Mouse (Mus musculus): Measurements from ENCODE around the gene Ptprj. TPM values are rescaled to one million over a fixed set of nuclear protein-coding genes. Genes with fewer than 3 reads are reported as not detected.
A peak's percentile ranks its signal among the peaks of the same experiment; 100 is the strongest.
"Not testable (repeated sequence)": the region's sequence is repeated elsewhere in the genome, so short reads cannot be mapped to it uniquely, and the experiment has no call there.

Gene Ptprj
- polyA plus RNA-seq, 1 experiment from 2014 or later = 2.8 TPM

DNA sequence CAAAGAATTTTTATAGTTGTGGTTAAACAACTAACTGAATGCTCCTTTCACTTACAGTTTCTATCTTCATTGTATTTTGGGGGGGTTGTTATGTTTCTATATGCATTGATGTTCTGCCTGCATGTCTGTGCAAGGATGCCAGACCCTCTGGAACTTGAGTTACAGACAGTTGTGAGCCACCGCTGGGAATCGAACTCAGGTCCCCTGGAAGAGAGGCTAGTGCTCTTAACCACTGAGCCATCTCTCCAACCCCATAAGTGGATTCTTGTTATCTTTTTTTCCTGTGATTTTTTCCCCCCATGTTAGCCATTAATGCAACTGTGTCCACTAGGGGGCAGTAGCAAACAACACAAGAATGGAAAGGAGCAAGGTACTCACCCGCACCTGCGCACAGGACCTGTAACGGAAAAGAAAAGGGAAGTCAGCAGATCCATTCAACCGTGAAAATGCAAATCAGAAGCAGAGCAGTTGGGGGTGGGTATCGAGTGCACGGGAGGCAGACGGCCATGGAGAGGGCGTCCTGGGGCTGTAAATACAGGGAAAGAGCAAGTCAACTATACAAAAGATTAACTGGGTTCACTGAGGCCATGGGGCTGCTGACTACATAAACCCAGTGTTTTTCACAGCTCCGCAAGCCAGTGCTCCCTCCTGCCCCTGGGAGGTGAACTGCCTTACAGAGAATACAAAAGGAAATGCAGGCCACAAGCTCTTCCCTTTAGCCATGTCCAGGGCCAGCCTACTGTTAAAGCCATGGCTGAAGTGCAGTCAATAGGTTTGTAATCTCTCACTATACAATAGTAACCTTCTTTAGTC is 105.6 kb downstream of the Ptprj start:
- Histone ChIP-seq H3K9ac (no peak overlapping the region), H3K4me1 (peaks cover 14% of the 10 kb centered on the region), H3K9me3 (no peaks in the 10 kb centered on the region), H3K4me3 (peak overlapping the region; percentile 31), H3K27ac (0 out of 2 replicates have a peak overlapping the region, but pooled peaks have one; percentile 34), H3K4me2 (peak overlapping the region; percentile 56), H3K36me3 (no peaks in the 10 kb centered on the region), H3K27me3 (no peaks in the 10 kb centered on the region)
- WGBS = 3% methylated on average over 11 of the region's 11 CpGs
- peak; percentile 85 for ATAC-seq (ENCODE audit: insufficient number of reproducible peaks, insufficient read depth, low FRiP score, low TSS enrichment, low read depth)

DNA sequence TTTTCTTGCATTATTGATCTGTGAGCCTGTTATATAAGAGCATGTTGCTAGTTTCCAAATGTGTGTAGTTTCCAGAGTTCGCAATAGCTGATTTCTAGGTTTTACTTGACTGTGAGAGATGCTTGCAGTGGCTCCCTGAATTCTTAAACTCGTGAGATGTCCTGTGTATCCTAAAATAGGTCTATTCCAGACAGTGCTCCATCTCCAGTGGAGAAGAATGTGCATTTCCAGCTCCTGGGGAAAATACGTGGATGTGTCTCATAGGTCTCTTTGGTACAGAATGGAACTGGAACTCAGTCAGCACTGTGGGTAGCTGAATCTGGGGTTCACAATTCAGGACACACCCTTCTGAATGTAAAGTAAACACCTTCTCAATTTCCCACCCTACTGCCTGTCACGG is 107.7 kb downstream of the Ptprj start:
- ATAC-seq (ENCODE audit: insufficient number of reproducible peaks, insufficient read depth, low FRiP score, low TSS enrichment, low read depth) = no peak
- Histone ChIP-seq H3K36me3 (no peaks in the 10 kb centered on the region), H3K4me3 (no peak overlapping the region), H3K4me1 (peaks cover 11% of the 10 kb centered on the region), H3K9me3 (no peaks in the 10 kb centered on the region), H3K27ac (no peak overlapping the region), H3K9ac (no peak overlapping the region), H3K27me3 (no peaks in the 10 kb centered on the region), H3K4me2 (no peak overlapping the region)
- WGBS = 76% methylated on average over 4 of the region's 4 CpGs

DNA sequence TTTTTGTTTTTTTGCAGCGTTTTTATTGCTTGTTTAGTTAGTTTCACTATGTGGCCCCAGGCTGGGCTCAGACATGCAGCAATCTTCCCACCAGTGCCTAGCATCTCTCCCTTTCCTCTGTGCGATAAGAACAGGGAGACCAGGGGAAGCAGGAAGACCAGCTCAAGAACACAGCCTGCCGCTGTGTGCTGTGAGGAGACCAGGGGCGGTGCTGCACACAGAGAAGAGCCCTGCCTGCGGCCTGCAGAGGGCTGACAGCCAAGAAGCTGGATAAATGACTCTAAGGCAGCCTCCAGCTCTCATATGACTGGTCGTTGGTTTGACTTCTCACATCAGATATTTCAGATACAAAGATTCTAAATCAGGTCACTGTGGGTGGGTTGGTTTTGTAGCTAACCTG is 110.3 kb downstream of the Ptprj start:
- 30% methylated on average over 6 of the region's 6 CpGs for whole genome bisulfite sequencing
- Histone ChIP-seq H3K9me3 (no peaks in the 10 kb centered on the region), H3K27me3 (no peaks in the 10 kb centered on the region), H3K9ac (no peak overlapping the region), H3K4me3 (no peak overlapping the region), H3K27ac (no peak overlapping the region), H3K4me1 (peaks cover 6% of the 10 kb centered on the region; the same call in 1 of the 2 replicates), H3K36me3 (no peaks in the 10 kb centered on the region), H3K4me2 (no peak overlapping the region)
- no peak for ATAC-seq (ENCODE audit: insufficient number of reproducible peaks, insufficient read depth, low FRiP score, low TSS enrichment, low read depth)

DNA sequence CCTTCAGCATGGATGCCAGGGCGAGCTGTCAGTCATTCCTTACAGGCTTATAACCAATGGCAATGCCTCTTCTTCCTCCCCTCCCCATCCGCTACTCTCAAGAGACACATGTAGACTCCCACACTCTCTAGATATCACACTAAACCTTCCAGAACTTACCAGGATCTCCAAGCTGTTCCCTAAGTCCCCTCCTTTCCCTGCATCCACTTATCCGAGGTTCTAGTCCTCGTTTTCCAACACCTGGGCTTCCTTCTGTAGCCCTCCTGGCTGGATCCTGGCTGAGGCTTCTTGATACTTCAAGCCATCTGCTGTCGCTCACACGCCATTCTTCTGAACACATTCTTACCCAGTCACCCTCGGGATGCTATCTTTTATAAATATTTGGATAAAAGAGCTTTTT is 114.0 kb downstream of the Ptprj start:
- ATAC-seq (ENCODE audit: insufficient number of reproducible peaks, insufficient read depth, low FRiP score, low TSS enrichment, low read depth) = no peak
- H3K4me2 ChIP-seq = no peak overlapping the region

DNA sequence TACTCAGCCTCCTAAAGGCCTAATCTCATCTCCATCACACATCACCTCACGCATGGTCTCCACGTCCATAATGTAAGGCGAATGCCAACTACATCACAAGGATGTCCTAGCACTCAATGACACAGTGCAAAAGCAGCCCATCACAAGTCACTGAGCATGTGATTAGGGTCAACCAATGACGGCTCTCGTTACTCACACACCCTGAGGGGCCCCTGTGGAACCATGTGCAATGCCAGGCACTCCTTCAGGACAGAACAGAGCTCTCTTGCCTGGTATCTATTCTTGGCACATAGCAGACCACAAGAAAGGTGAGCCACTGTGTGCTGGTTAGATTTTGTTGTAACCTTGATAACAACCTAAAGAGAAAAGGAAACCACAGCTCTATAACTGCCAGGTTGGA is 116.7 kb downstream of the Ptprj start:
- no peak for ATAC-seq (ENCODE audit: insufficient number of reproducible peaks, insufficient read depth, low FRiP score, low TSS enrichment, low read depth)
- no peak overlapping the region for H3K4me2 ChIP-seq
- 94% methylated on average over 5 of the region's 5 CpGs for WGBS

More for the DNA sequence above, 114.0 kb downstream of the Ptprj start:
- H3K9me3 ChIP-seq = no peaks in the 10 kb centered on the region
- H3K36me3 ChIP-seq = peaks cover 5% of the 10 kb centered on the region; the same call in 1 of the 2 replicates
- H3K27ac ChIP-seq = no peak overlapping the region
- H3K9ac ChIP-seq = no peak overlapping the region
- no peaks in the 10 kb centered on the region for H3K4me1 ChIP-seq
- H3K4me3 ChIP-seq = no peak overlapping the region
- H3K27me3 ChIP-seq = no peaks in the 10 kb centered on the region
- WGBS = 88% methylated on average over 7 of the region's 7 CpGs

DNA sequence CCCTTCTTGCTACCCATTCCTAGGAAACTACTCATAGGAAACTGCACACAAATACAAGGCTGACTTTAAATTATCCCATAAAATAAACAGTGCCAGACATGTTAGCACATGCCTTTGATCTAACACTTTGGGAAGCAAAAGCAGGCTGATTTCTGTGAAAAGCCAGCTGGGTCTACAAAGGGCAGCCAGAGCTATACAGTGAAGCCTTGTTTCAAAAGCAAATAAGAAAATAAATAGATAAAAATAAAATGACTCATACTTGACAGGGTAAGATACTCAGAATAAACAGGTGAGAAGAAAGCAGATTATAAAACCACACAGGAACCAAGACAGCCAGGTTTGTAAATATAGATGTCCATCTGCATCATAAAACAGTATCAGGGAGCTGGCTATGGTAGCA is 118.2 kb downstream of the Ptprj start:
- ATAC-seq (ENCODE audit: insufficient number of reproducible peaks, insufficient read depth, low FRiP score, low TSS enrichment, low read depth) = no peak
- Histone ChIP-seq H3K4me3 (no peak overlapping the region), H3K4me2 (no peak overlapping the region)

More for the DNA sequence above, 116.7 kb downstream of the Ptprj start:
- H3K9me3 ChIP-seq = no peaks in the 10 kb centered on the region
- no peaks in the 10 kb centered on the region for H3K27me3 ChIP-seq
- H3K36me3 ChIP-seq = peaks cover 13% of the 10 kb centered on the region
- no peaks in the 10 kb centered on the region for H3K4me1 ChIP-seq
- no peak overlapping the region for H3K4me3 ChIP-seq
- no peak overlapping the region for H3K27ac ChIP-seq
- H3K9ac ChIP-seq = no peak overlapping the region

DNA sequence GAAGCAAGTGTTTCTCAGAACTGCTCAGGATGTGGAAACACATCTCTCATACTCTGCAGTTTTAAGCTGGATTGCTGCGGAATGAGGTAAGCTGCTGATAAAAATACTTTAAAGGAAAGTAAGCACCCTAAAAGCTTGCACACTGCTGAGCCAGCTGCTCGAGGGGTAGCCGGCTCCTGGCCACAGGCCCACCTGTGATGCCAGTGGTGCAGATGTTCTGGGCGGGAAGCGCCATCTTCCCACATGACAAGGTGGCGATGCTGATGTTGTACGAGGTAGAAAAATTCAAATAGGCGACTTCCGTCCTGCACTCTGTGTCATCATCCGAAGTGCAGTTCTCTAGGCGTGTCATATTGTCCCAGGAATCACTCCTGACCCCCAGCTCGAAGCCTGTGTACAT is 122.5 kb downstream of the Ptprj start:
- 90% methylated on average over 12 of the region's 12 CpGs for WGBS
- no peak overlapping the region for H3K9ac ChIP-seq
- no peak for ATAC-seq (ENCODE audit: insufficient number of reproducible peaks, insufficient read depth, low FRiP score, low TSS enrichment, low read depth)

More for the DNA sequence above, 118.2 kb downstream of the Ptprj start:
- Histone ChIP-seq H3K9ac (no peak overlapping the region), H3K27me3 (no peaks in the 10 kb centered on the region), H3K4me1 (no peaks in the 10 kb centered on the region), H3K9me3 (no peaks in the 10 kb centered on the region), H3K27ac (no peak overlapping the region), H3K36me3 (peaks cover 22% of the 10 kb centered on the region)

DNA sequence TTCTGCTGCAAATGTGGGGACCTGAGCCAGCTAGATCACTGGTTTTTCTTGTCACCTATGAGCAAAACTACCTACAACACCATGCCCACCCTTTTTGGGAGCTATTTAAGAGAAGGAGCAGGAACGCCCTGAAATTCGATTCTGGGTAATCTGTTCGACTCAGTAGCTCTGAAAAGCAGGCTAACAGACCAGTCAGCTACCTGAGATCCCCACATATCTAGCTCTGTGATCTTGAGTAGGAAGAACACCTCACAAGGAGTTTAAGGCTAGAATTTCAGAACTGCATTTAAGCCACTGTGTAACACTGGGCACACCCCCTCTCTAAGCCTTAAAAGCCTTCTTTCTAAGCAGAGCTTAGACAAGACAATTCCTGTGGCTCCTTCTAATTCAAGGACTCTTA is 128.1 kb downstream of the Ptprj start:
- Histone ChIP-seq H3K4me2 (no peak overlapping the region), H3K9me3 (no peaks in the 10 kb centered on the region), H3K4me1 (no peaks in the 10 kb centered on the region), H3K36me3 (peaks cover 31% of the 10 kb centered on the region), H3K9ac (no peak overlapping the region), H3K27me3 (no peaks in the 10 kb centered on the region), H3K27ac (no peak overlapping the region), H3K4me3 (no peak overlapping the region)
- ATAC-seq (ENCODE audit: insufficient number of reproducible peaks, insufficient read depth, low FRiP score, low TSS enrichment, low read depth) = no peak
- WGBS = 59% methylated on average over 3 of the region's 3 CpGs

More for the DNA sequence above, 122.5 kb downstream of the Ptprj start:
- peaks cover 39% of the 10 kb centered on the region for H3K36me3 ChIP-seq
- no peak overlapping the region for H3K4me2 ChIP-seq
- no peaks in the 10 kb centered on the region for H3K4me1 ChIP-seq
- H3K4me3 ChIP-seq = no peak overlapping the region
- no peaks in the 10 kb centered on the region for H3K9me3 ChIP-seq
- H3K27me3 ChIP-seq = no peaks in the 10 kb centered on the region
- H3K27ac ChIP-seq = no peak overlapping the region

DNA sequence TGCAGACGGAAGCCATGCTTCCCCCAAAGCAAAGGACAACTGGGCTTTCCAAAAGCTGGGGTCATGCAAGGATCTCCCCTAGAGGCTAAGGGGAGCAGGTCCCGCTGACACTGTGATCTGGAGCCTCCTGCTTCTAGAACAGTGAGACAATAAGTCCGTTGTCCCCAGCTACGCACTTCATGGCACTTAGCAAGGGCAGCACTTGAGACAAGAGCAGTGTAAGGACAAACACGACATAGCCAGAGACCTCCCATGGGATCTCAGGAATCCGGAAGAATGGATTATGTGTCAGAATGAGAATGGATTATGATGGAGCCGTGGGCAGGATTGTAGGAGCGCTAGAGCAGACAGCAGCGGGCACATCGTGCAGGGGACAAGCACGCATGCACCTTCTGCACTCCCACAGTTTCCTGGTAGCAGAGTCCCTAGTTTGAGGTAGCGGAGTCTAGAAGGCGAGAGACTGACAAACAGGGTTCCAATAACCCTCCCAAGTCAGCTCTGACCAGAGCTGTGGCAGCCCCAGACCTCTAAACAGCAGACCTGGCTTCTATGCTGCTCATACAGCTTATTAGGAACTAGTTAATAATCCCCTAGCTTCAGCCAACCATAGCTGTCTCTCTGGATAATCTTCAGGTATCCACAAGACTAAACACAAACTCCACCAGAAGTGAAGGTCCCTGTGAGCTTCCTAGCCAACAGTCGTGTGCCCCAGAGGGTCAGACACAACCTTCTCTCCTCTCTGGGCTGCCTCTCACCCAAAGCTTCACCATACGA is 131.3 kb downstream of the Ptprj start:
- 81% methylated on average over 15 of the region's 15 CpGs for WGBS
- Histone ChIP-seq H3K27me3 (no peaks in the 10 kb centered on the region), H3K9me3 (no peaks in the 10 kb centered on the region), H3K4me3 (no peak overlapping the region), H3K4me2 (no peak overlapping the region), H3K9ac (no peak overlapping the region), H3K4me1 (no peaks in the 10 kb centered on the region), H3K27ac (no peak overlapping the region), H3K36me3 (peaks cover 18% of the 10 kb centered on the region)
- ATAC-seq (ENCODE audit: insufficient number of reproducible peaks, insufficient read depth, low FRiP score, low TSS enrichment, low read depth) = no peak

DNA sequence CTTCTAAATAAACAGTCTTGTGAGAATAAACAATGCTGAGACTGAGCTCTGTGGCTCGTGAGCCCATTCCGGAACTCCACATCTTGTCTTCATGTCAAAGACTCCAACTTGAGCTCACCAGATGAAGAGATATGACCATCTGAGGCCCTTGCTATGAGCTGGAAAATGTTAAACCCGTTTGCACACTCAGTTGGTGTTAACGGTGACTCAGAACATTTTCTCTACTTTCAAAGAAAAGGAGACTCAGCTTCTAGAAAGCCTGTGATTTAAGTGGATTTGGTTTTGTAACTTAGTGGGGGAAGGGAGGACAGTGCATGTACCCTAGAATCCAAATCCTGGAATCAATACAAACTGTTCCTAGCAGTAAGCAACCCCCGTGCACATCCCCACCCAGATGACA is 136.6 kb downstream of the Ptprj start:
- Histone ChIP-seq H3K4me2 (no peak overlapping the region), H3K27ac (no peak overlapping the region), H3K9me3 (no peaks in the 10 kb centered on the region), H3K27me3 (no peaks in the 10 kb centered on the region), H3K4me3 (no peak overlapping the region), H3K4me1 (no peaks in the 10 kb centered on the region), H3K36me3 (peaks cover under 1% of the 10 kb centered on the region; the same call in 1 of the 2 replicates), H3K9ac (no peak overlapping the region)
- 82% methylated on average over 5 of the region's 5 CpGs for WGBS
- no peak for ATAC-seq (ENCODE audit: insufficient number of reproducible peaks, insufficient read depth, low FRiP score, low TSS enrichment, low read depth)

DNA sequence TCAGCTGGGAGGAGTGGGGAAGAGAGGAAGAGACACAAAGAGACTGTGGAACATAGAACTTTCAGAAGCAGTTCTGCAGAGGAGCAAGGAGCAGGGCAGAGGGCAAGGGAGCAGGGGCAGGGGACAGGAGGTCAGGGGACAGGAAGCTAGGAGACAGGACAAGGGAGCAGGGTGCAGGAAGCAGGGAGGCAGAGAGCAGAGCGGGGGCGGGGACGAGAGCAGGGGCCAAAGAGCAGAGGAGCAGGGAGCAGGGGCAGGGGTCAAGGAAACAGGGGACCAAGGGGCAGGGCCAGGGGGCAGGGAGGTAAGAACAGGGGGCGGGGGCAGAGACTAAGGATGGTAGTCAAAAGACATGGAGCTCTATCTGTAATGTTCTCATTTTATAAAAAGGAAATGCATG is 138.6 kb downstream of the Ptprj start:
- WGBS = 32% methylated on average over 4 of the region's 4 CpGs
- not testable (repeated sequence) for H3K9me3 ChIP-seq; H3K4me3 ChIP-seq; H3K4me2 ChIP-seq; H3K4me1 ChIP-seq; ATAC-seq (ENCODE audit: insufficient number of reproducible peaks, insufficient read depth, low FRiP score, low TSS enrichment, low read depth); H3K36me3 ChIP-seq; H3K27ac ChIP-seq; H3K9ac ChIP-seq; H3K27me3 ChIP-seq

DNA sequence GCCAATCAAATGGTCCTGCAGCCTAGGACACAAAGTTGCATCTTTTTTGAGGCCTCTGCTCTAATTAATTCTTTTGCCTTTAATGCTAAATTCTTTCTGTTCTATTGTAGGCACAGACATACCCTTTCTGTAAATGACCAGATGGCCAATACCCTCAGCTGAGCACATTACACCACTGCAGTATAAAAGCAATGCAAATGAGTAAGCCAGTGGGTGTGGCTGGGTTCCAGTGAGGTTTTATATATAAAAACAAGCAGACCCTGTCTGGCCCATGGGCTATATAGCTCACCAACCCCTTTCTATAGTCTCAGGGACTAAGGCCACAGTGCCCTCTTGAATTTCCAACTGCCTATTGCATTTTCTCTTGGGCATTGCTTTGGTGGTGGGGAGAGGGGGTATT is 140.3 kb downstream of the Ptprj start:
- H3K9me3 ChIP-seq; H3K27ac ChIP-seq; H3K4me2 ChIP-seq; ATAC-seq (ENCODE audit: insufficient number of reproducible peaks, insufficient read depth, low FRiP score, low TSS enrichment, low read depth); H3K4me3 ChIP-seq; H3K4me1 ChIP-seq; H3K9ac ChIP-seq; H3K27me3 ChIP-seq; H3K36me3 ChIP-seq: not testable (repeated sequence)

All from embryonic facial prominence, embryonic 13.5 days (tissue).